Mouse (Mus musculus) small intestine, adult 2 months (tissue): ENCODE data around the gene Pxk.
"Not testable (repeated sequence)": the region's sequence is repeated elsewhere in the genome, so short reads cannot be mapped to it uniquely, and the experiment has no call there.

Experiments used
- CTCF ChIP-seq: fragments of 200-500 bp; IDR thresholded peaks from 2 replicates; pipeline ENCODE4 v1.5.1; 2012; ENCODE audit warnings: low read depth, mild to moderate bottlenecking, control low read depth, inconsistent platforms, low read length, moderate library complexity, mixed read lengths; ENCODE audit not compliant: insufficient replicate concordance, insufficient read length; ENCODE audit errors: extremely low read depth
- POLR2A ChIP-seq: fragments of 200-500 bp; IDR thresholded peaks from 2 replicates; pipeline ENCODE4 v1.6.1; 2012; ENCODE audit warnings: low read depth, mild to moderate bottlenecking, control low read depth, inconsistent platforms, low read length, moderate library complexity

DNA sequence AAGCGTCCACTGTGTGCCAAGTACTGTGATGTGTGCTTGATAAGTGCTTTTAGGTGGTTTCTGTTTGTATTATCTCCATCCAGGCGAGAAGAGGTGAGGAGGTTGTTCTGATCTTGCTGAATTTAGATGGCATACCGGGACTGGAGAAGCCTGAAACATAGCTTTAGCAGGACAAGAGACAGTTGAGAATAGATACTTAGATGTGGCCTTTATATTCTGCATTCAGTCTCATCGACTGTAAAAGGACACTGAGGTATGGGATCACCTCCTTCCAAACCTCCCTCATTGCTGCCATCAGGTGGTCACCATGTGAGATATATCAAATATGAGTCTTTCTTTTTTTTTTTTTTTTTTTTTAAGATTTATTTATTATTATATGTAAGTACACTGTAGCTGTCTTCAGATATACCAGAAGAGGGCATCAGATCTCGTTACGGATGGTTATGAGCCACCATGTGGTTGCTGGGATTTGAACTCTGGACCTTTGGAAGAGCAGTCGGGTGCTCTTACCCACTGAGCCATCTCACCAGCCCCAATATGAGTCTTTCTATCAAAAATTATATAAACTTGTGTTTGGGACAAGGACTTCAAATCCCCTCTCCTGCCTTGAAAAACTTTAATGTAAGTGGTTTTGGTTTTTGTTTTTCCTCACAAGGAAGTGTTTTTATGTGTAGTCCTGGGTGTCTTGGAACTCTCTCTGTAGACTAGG lies 75.7 kb downstream of the Pxk start:
- TF ChIP-seq CTCF, POLR2A: not testable (repeated sequence)
